Mouse (Mus musculus) hindbrain, embryonic 14.5 days (tissue): ENCODE measurements around the gene Rab4b. TPM values are rescaled to one million over a fixed set of nuclear protein-coding genes. Genes with fewer than 3 reads are reported as not detected.
A peak's percentile ranks its signal among the peaks of the same experiment; 100 is the strongest.

Experiments used
- ATAC-seq: fragments of 200-750 bp; cut with Nextera tagmentation; 2 replicates; pipeline ENCODE4 v1.8.0; 2017; ENCODE audit warnings: moderate number of reproducible peaks, mild to moderate bottlenecking, moderate TSS enrichment, moderate library complexity; ENCODE audit not compliant: low FRiP score
- DNase-seq: peaks from one replicate; pipeline ENCODE4 v3.0.0-alpha.2; 2015; ENCODE audit warnings: low spot score
- H3K27ac ChIP-seq: fragments of 300-500 bp; sonication (generic); 2 replicates; pipeline ENCODE4 v1.5.1; 2014; ENCODE audit warnings: mild to moderate bottlenecking, moderate library complexity
- H3K27me3 ChIP-seq: fragments of 300-500 bp; sonication (generic); 2 replicates; pipeline ENCODE4 v1.6.1; 2014; ENCODE audit warnings: mild to moderate bottlenecking, low read length, mixed read lengths; ENCODE audit not compliant: control insufficient read depth, insufficient read depth
- H3K36me3 ChIP-seq: fragments of 300-500 bp; sonication (generic); replicated peaks from 2 replicates; pipeline ENCODE4 v1.6.1; 2014; ENCODE audit not compliant: control insufficient read depth, insufficient read depth
- H3K4me1 ChIP-seq: fragments of 300-500 bp; sonication (generic); replicated peaks from 2 replicates; pipeline ENCODE4 v1.6.1; 2014; ENCODE audit warnings: antibody characterized with exemption, low read length, mixed read lengths; ENCODE audit not compliant: control insufficient read depth, insufficient read depth
- H3K4me2 ChIP-seq: fragments of 300-500 bp; sonication (generic); replicated peaks from 2 replicates; pipeline ENCODE4 v1.6.1; 2014; ENCODE audit warnings: mild to moderate bottlenecking, moderate library complexity
- H3K4me3 ChIP-seq: fragments of 300-500 bp; sonication (generic); replicated peaks from 2 replicates; pipeline ENCODE4 v1.5.1; 2014; ENCODE audit warnings: mild to moderate bottlenecking, low read length
- H3K9ac ChIP-seq: fragments of 300-500 bp; sonication (generic); 2 replicates; pipeline ENCODE4 v1.6.1; 2014
- H3K9me3 ChIP-seq: fragments of 300-500 bp; sonication (generic); 2 replicates; pipeline ENCODE4 v1.6.1; 2016; ENCODE audit warnings: low read length; ENCODE audit not compliant: control insufficient read depth
- WGBS: fragments of 180-500 bp; shearing (Covaris S2); extraction: QIAGEN DNeasy Blood & Tissue Kit; methylation state at CpG from one replicate; pipeline ENCODE4 v1.1.7; 2014; 5-methylcytosine and 5-hydroxymethylcytosine counted together
- polyA plus RNA-seq: library from polyadenylated mRNA; unstranded; fragments of >200 nt; fragmentation: Nextera tagmentation; extraction: Ambion mirVana; gene quantifications from 2 replicates; pipeline ENCODE4 v1.2.1, GENCODE M21; 2014

The Rab4b gene
- polyA plus RNA-seq, 1 experiment from 2014 or later: 102 TPM

DNA sequence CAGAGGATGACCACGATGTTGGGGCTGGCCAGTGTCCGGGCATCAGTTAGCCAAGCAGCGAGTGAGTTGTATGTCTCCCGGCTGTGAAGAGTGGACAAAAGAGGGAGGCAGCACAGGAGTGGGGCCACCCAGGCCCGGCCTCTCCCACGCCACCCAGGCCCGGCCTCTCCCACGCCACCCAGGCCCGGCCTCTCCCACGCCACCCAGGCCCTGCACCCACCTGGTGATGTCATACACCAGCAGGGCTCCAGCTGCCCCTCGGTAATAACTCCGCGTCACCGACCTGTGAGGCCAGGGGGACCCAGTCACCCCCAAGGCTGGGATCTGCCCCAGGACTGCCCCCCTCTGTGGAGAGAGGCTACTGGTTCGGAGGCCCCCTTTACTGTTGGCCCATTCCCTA is 4.2 kb downstream of the Rab4b start:
- no peak overlapping the region for H3K4me2 ChIP-seq
- no peaks in the 10 kb centered on the region for H3K27me3 ChIP-seq
- no peak overlapping the region for H3K4me3 ChIP-seq
- no peak overlapping the region for H3K9ac ChIP-seq
- ATAC-seq (no peak), DNase-seq (no peak)
- H3K9me3 ChIP-seq: no peaks in the 10 kb centered on the region
- H3K36me3 ChIP-seq: peaks cover 47% of the 10 kb centered on the region
- 95% methylated on average over 15 of the region's 15 CpGs for WGBS
- H3K4me1 ChIP-seq: peaks cover 8% of the 10 kb centered on the region
- H3K27ac ChIP-seq: no peak overlapping the region

DNA sequence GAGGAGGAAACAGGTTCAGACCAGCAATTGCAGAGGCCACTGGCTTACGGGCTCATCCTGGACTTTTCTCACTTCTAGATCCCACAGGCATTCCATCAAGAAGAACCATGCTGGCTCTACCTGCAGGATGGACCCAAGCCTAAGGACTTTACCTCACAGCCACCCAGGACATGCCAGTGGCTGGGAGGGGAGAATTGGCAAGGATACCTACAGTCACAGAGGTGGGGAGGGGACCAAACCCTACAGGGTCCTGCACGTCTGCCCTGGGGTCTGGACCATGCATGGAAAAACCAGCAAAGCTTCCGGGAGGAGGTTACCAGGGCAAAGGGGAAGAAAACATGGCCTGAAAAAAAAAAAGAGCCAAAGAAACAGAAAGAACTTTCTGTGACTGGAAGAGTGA is 7.7 kb downstream of the Rab4b start:
- Histone ChIP-seq H3K27ac (no peak overlapping the region), H3K9me3 (no peaks in the 10 kb centered on the region), H3K4me1 (peaks cover 5% of the 10 kb centered on the region; the same call in 1 of the 2 replicates), H3K4me2 (no peak overlapping the region), H3K36me3 (peaks cover 50% of the 10 kb centered on the region), H3K4me3 (no peak overlapping the region), H3K9ac (no peak overlapping the region), H3K27me3 (no peaks in the 10 kb centered on the region)
- 96% methylated on average over 3 of the region's 3 CpGs for WGBS
- DNase-seq (no peak), ATAC-seq (no peak)

DNA sequence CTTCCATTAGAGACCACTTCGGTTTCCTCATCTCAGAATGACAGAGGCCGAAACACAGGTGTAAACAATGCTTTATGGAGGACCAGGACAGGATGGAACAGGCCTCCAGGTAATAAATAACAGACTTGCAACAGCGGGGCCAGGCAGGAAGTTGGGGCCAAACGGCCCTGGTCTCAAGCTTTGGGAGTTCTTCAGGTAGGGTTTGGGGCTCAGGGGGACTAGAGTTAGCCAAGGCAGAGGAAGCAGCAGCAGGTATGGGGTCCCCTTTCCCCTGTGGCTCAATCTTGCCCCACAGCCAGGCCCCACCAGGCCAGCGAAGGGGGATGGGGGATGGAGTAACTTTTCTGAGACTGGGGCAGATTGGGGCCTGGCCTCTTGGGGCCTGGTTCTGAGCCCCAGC is 10.3 kb downstream of the Rab4b start:
- WGBS: 96% methylated on average over 5 of the region's 5 CpGs
- Histone ChIP-seq H3K27ac (no peak overlapping the region), H3K4me2 (no peak overlapping the region), H3K36me3 (peaks cover 53% of the 10 kb centered on the region), H3K4me1 (peaks cover 28% of the 10 kb centered on the region), H3K9me3 (no peaks in the 10 kb centered on the region), H3K9ac (no peak overlapping the region), H3K27me3 (no peaks in the 10 kb centered on the region), H3K4me3 (no peak overlapping the region)
- no peak for ATAC-seq
- DNase-seq: no peak

DNA sequence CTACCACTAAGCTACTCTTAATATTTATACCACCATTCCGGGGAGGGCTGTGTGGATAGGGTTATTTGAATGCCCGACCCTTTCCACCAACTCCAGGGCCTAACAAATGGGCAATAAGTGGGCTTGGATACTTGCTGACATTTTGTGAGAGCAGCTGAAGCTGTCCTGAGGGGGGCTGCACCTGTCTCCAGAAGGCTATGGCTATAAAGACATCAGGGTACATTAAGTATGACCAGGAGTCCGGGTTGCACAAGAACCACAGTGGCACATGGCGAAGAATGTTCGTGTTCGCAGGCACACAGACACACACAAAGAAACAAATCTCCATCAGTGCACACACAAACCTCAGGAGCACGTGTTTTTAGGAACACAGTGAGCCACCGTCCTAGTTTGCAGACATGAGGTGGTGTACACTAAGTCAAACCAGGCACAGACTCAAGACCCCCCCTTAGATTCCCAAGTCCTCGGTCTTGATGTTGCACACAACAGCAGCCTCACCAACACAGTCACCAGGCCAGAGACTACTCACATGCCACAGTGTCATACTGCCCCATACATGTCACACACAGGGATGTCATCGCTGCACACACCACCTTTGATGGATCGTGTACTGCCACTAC is 11.1 kb downstream of the Rab4b start:
- Histone ChIP-seq H3K4me3 (peak overlapping the region; percentile 88), H3K9ac (peak overlapping the region; percentile 88), H3K4me1 (peaks cover 35% of the 10 kb centered on the region), H3K27ac (peak overlapping the region; percentile 99), H3K4me2 (peak overlapping the region; percentile 64), H3K27me3 (no peaks in the 10 kb centered on the region), H3K36me3 (peaks cover 53% of the 10 kb centered on the region), H3K9me3 (no peaks in the 10 kb centered on the region)
- no peak for DNase-seq
- 79% methylated on average over 11 of the region's 11 CpGs for WGBS
- no peak for ATAC-seq

DNA sequence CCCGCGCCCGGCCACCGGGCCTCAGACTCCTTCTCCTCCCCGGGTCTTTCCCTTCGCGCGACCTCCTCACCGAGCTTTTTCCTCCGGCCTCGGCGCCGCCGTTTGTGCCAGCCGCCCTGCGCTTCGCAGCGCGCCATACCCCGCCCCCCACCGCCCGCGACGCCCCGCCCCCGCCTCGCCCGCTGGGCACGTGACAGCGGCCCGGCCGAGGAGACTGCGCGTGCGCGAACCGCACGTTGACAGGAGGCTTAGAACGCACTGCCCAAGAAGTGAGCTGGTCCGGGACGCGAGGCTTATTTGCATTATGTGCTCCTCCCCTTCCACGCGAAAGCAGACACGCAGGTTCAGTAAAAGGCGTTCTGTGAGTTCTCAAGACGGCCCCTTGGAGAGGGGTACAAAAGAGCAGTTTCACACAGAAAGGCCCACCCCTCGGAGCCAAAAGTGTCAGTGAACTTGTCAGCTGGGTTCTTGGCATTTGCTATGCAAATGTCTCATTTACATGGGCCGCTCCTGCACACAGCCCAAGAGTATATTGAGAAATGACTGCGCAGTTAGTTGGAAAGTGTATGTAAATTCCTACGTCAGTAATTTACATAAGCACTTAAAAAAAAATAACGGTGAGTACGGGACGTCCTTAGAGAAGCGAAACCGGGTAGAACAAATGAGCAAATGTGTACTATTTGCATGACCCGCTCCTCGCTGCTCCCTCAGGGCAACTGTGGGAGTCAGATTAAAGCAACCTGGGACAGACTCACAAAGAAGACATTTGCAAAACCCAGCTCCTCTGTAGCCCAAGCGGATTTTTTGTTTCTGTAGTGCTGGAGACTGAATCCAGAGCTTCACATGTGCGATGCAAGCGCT is 11.9 kb downstream of the Rab4b start, which contains the start of gene Egln2:
TSS of gene Egln2 (minus strand) at position 189 of the 861 bp plus-strand sequence.
- DNase-seq: peak; percentile 95
- peak within 1 kb of the TSS; percentile 88 for H3K9ac ChIP-seq
- no peaks in the 10 kb centered on the region for H3K9me3 ChIP-seq
- no peaks in the 10 kb centered on the region for H3K27me3 ChIP-seq
- peak; percentile 86 for ATAC-seq
- peak within 1 kb of the TSS; percentile 99 for H3K27ac ChIP-seq
- H3K4me2 ChIP-seq: peak within 1 kb of the TSS; percentile 64
- WGBS: 2% methylated on average over 61 of the region's 61 CpGs
- peaks cover 43% of the 10 kb centered on the region for H3K4me1 ChIP-seq
- H3K4me3 ChIP-seq: peak within 1 kb of the TSS; percentile 88
- H3K36me3 ChIP-seq: peaks cover 52% of the 10 kb centered on the region

DNA sequence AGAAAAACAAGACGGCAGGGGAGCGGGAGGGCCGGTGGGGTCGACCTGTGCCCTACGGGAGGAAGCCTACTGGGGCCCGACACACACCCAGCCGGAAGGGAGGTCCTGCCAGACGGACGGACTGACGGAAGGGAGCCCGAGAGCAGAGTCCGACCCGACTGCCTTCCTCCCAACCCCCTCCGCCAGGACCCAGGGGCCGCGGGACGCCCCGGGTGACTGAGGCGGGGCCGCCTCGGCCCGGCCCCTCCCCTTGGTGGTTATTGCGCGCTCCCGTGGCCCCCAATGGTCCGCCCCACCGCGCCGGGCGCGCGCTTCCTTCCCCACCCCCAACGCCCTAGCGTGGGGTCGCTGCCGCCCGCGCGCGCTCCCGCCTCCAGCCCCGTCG is 12.5 kb downstream of the Rab4b start:
- peak; percentile 79 for DNase-seq
- WGBS: under 1% methylated on average over 24 of the region's 43 CpGs
- Histone ChIP-seq H3K4me1 (peaks cover 47% of the 10 kb centered on the region), H3K9me3 (no peaks in the 10 kb centered on the region), H3K4me3 (peak overlapping the region; percentile 88), H3K27me3 (no peaks in the 10 kb centered on the region), H3K9ac (peak overlapping the region; percentile 88), H3K36me3 (peaks cover 52% of the 10 kb centered on the region), H3K4me2 (peak overlapping the region; percentile 64), H3K27ac (peak overlapping the region; percentile 99)
- ATAC-seq: peak; percentile 57

DNA sequence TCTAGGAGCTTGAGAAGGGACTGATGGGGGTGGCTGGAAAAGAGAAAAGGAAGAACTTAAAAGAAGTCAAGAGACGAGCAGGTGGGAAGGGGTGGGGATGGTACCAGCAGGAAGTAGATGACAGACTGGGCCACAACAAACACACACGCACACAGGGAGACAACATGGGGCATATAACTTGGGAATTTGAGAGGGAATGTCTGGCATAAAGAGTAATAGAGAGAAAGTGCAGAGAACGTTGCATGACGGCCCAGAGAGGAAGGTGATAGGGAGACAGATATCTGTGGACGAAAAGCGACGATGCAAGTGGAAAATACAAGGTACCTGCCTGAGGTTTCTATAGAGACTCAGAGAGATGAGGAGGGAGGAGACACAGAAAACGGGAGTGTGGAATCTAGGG is 13.0 kb downstream of the Rab4b start:
- peak overlapping the region; percentile 99 for H3K27ac ChIP-seq
- H3K27me3 ChIP-seq: no peaks in the 10 kb centered on the region
- peak overlapping the region; percentile 88 for H3K4me3 ChIP-seq
- DNase-seq (no peak), ATAC-seq (0 out of 2 replicates have a peak, but pooled peaks have one; percentile 0)
- 4% methylated on average over 8 of the region's 8 CpGs for WGBS
- H3K9me3 ChIP-seq: no peaks in the 10 kb centered on the region
- H3K4me1 ChIP-seq: peaks cover 47% of the 10 kb centered on the region
- H3K4me2 ChIP-seq: peak overlapping the region; percentile 64
- peak overlapping the region; percentile 88 for H3K9ac ChIP-seq
- peaks cover 50% of the 10 kb centered on the region for H3K36me3 ChIP-seq

DNA sequence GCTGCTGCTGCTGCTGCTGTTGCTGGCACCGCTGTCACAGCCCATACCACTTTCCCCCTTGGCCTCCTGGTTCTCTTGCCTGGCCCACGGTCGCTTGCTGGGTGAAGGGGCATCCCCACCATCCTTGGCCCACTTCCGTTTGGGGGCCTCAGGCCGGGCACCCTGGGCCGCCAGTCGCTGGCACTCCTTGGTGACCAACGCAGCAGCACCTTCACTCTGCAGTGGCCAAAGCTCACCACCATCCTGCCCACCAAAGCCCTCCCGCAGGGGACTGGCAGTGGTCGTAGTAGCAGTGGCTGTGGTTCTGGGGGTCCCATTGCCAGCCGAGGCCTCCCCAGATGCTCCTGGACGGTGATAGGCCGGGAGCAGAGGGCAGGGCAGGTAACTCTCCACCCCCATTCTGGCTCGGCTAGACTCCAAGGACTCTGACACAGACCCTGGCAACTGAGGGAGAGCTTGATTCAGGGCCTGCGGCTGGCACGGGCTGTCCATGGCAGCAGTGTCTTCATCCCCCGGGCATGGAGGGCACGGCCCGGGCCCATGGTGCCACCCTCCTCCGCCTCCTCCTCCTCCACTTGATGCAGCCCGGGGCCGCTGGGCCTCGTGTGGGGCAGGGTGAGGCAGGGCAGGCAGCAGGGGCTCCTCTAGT is 13.6 kb downstream of the Rab4b start:
- no peak for ATAC-seq
- H3K4me2 ChIP-seq: peak overlapping the region; percentile 64
- H3K36me3 ChIP-seq: peaks cover 50% of the 10 kb centered on the region
- peak overlapping the region; percentile 88 for H3K4me3 ChIP-seq
- H3K9ac ChIP-seq: peak overlapping the region; percentile 88
- H3K27me3 ChIP-seq: no peaks in the 10 kb centered on the region
- no peak overlapping the region; the same call in 1 of the 2 replicates for H3K27ac ChIP-seq
- WGBS: 78% methylated on average over 23 of the region's 23 CpGs
- no peaks in the 10 kb centered on the region for H3K9me3 ChIP-seq
- no peak for DNase-seq
- H3K4me1 ChIP-seq: peaks cover 52% of the 10 kb centered on the region
